Mouse (Mus musculus): ENCODE results near the gene Mif4gd.

DNA sequence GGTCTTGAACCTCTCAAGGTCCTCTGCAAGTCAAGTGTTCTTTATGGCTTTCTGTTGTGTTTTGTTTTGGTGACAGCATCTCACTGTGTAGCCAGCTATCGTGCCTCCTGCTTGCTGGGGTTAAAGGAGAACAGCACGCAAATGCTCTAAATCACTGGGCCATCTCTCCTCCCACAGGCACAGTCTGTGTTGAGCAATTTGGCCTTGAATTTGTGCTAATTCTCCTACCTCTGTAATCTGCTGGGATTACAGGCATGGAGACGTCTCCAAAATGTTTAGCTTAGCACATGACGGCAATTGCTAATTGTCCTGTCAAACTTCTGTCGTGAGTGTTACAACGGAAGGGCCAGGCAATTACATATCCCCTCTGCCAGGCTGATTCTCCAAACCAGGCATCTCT, 1.6 kb downstream of the Mif4gd start:
- TF ChIP-seq POLR2A (IDR thresholded peaks at IDR 0.05; ENCODE audit: low read depth, low read length): no peak
- TF ChIP-seq CTCF (IDR thresholded peaks at IDR 0.05; ENCODE audit: extremely low read depth, insufficient read length, insufficient replicate concordance, low read depth, low read length): no peak
